Mouse (Mus musculus) G1E (cell line): ENCODE results near the gene Foxl1.

ENCODE experiments used
- CTCF ChIP-seq: IDR thresholded peaks from 2 replicates; pipeline ENCODE4 v1.5.1; 2012; ENCODE audit warnings: low read depth, low read length, inconsistent platforms, mixed read lengths
- POLR2AphosphoS5 ChIP-seq: IDR thresholded peaks from 2 replicates; pipeline ENCODE4 v1.6.1; 2012; ENCODE audit warnings: low read depth, low read length, inconsistent platforms; ENCODE audit not compliant: insufficient replicate concordance
- TAL1 ChIP-seq: conservative IDR thresholded peaks from 2 replicates; pipeline ENCODE4 v1.6.1; 2012; ENCODE audit warnings: low read depth, low read length, inconsistent platforms, mixed read lengths

DNA sequence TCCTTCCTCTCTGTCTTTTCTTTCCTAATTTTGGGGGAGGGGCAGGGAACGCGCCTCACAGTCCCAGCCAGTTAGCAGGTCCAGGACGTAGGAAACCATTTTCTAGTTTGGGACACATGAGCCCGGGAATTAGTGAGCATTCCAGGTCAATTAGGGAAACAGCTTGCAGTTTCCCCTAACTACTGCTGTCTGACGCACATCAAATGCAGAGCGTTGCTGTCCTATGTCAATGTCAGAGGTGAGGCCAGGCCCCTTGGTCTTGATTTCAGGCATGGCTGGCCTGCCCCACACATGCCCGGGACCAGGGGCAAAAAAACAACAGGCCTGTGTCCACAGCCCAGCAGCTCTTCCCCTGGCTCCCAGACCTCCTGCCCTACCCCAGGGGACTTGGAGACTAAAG is 42.4 kb downstream of the Foxl1 start:
- TF ChIP-seq CTCF (no peak), POLR2AphosphoS5 (no peak), TAL1 (no peak)
